Mouse (Mus musculus) lung, postnatal 0 days (tissue): ENCODE measurements around the gene Pick1.

ENCODE experiments used
- CTCF ChIP-seq: IDR thresholded peaks from 2 replicates; pipeline ENCODE4 v1.5.1; 2016; ENCODE audit warnings: antibody characterized with exemption, mild to moderate bottlenecking
- EP300 ChIP-seq: IDR thresholded peaks from 2 replicates; pipeline ENCODE4 v1.6.1; 2016; ENCODE audit warnings: antibody characterized with exemption, mild to moderate bottlenecking, control low read depth

- TF ChIP-seq CTCF (no peak), EP300 (no peak)
These were observed 32.2 kb downstream of the Pick1 start for GRCm38 (mm10) chr15:79261095-79261725.
